Mouse (Mus musculus): ENCODE results near the gene Trip10.

GRCm38 (mm10) chr17:57230728-57231125 lies 18.5 kb upstream of the Trip10 start:
- TF ChIP-seq CTCF (IDR thresholded peaks at IDR 0.05; ENCODE audit: borderline replicate concordance, insufficient read depth, low read depth, low read length): no peak
- no peak for TF ChIP-seq POLR2A (IDR thresholded peaks at IDR 0.05; ENCODE audit: borderline replicate concordance, insufficient read depth, low read length)

Measured in cerebellum, adult 2 months (tissue).